Mouse (Mus musculus): ENCODE measurements around the gene Stx1b. TPM values are rescaled to one million over a fixed set of nuclear protein-coding genes. Genes with fewer than 3 reads are reported as not detected.

Gene Stx1b
- polyA plus RNA-seq, 2 experiments, result 0.05 to 1.1 TPM

DNA sequence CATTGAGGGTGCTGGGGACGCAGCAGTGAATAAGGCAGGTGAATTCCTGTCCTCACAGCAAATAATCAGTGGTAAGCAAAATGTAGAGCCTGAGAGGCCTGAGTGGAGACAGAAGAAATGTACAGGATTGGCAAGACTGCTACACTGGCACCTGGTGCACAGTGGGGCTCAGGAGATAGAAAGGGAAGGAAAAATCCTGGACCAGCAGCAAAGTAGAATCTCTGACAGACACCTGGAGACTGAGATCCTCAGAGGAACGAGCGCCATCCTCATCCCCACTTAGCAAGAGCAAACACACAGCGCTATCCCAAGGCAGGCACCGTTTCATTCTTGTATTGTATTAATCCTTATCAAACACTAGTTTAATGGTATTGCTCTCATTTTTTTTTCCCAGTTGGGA is 13.1 kb upstream of the Stx1b start:
- no peak overlapping the region for H3K9ac ChIP-seq (replicated peaks)
- no peak for TF ChIP-seq EP300 (IDR thresholded peaks at IDR 0.05; ENCODE audit: low read depth)
- no peak for TF ChIP-seq CTCF (IDR thresholded peaks at IDR 0.05; ENCODE audit: low read depth)
- 86% methylated on average over 5 of the region's 5 CpGs for WGBS (ENCODE audit: insufficient replicate concordance)
- H3K4me3 ChIP-seq (ENCODE audit: insufficient read depth in 1 of 2, low read depth in 2 of 2, low read length in 2 of 2), result no peak overlapping the region
- no peaks in the 10 kb centered on the region for H3K36me3 ChIP-seq (replicated peaks; ENCODE audit: control insufficient read depth, insufficient read depth, low read depth)
- no peak for DNase-seq (ENCODE audit: low read depth in 3 of 3, low spot score in 3 of 3)
- H3K4me2 ChIP-seq (ENCODE audit: low read depth), result no peak overlapping the region
- no peak overlapping the region for H3K27ac ChIP-seq
- H3K9me3 ChIP-seq (ENCODE audit: control insufficient read depth, low read length), result no peaks in the 10 kb centered on the region
- no peaks in the 10 kb centered on the region for H3K27me3 ChIP-seq (ENCODE audit: control insufficient read depth, insufficient read depth, low read length)
- H3K4me1 ChIP-seq (replicated peaks; ENCODE audit: control insufficient read depth in 2 of 2, insufficient read depth in 2 of 2, low read length in 1 of 2), result peaks cover 7 to 8% of the 10 kb centered on the region in 2 experiments
- no peak for ATAC-seq (ENCODE audit: insufficient read depth)

DNA sequence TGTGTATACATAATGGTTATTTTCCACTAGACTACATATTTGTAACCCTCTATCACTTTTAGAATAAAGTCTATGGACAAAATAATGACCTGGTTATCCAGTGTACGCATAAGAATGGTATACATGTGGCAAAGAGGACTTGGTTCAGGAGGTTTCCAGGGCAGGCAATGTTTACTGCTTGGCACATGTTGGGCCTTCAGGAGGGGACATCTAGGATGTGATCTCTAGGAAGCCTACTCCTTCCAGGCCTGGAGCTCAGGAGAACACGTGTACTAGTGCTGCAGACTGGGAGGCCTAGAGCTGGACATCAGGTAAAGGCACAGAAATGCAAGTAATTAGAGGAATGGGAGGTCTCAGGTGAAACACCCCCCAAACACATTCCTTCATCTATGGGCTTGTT is 11.2 kb upstream of the Stx1b start:
- no peak for TF ChIP-seq CTCF (IDR thresholded peaks at IDR 0.05; ENCODE audit: low read depth)
- TF ChIP-seq EP300 (IDR thresholded peaks at IDR 0.05; ENCODE audit: low read depth), result no peak
- no peak overlapping the region for H3K4me3 ChIP-seq (ENCODE audit: insufficient read depth in 1 of 2, low read depth in 2 of 2, low read length in 2 of 2)
- peaks cover under 1% of the 10 kb centered on the region in 2 experiments; a peak in 3 of 4 replicates for H3K4me1 ChIP-seq (replicated peaks; ENCODE audit: control insufficient read depth in 2 of 2, insufficient read depth in 2 of 2, low read length in 1 of 2)
- no peaks in the 10 kb centered on the region for H3K9me3 ChIP-seq (ENCODE audit: control insufficient read depth, low read length)
- no peak for ATAC-seq (ENCODE audit: insufficient read depth)
- no peaks in the 10 kb centered on the region for H3K36me3 ChIP-seq (replicated peaks; ENCODE audit: control insufficient read depth, insufficient read depth, low read depth)
- 70% methylated on average over 2 of the region's 2 CpGs for WGBS (ENCODE audit: insufficient replicate concordance)
- DNase-seq (ENCODE audit: low read depth in 3 of 3, low spot score in 3 of 3), result no peak
- no peak overlapping the region for H3K27ac ChIP-seq
- H3K27me3 ChIP-seq (ENCODE audit: control insufficient read depth, insufficient read depth, low read length), result no peaks in the 10 kb centered on the region
- H3K9ac ChIP-seq (replicated peaks), result no peak overlapping the region
- no peak overlapping the region for H3K4me2 ChIP-seq (ENCODE audit: low read depth)

GRCm38 (mm10) chr7:127823236-127824171 is 845 bp downstream of the Stx1b start:
- no peak for ATAC-seq (ENCODE audit: insufficient read depth)
- H3K4me1 ChIP-seq (replicated peaks; ENCODE audit: control insufficient read depth in 2 of 2, insufficient read depth in 2 of 2, low read length in 1 of 2), result no peaks in the 10 kb centered on the region
- no peaks in the 10 kb centered on the region for H3K36me3 ChIP-seq (replicated peaks; ENCODE audit: control insufficient read depth, insufficient read depth, low read depth)
- no peak overlapping the region for H3K27ac ChIP-seq
- H3K27me3 ChIP-seq (ENCODE audit: control insufficient read depth, insufficient read depth, low read length), result no peaks in the 10 kb centered on the region; the same call in 1 of the 2 replicates
- no peak for DNase-seq (ENCODE audit: low read depth in 3 of 3, low spot score in 3 of 3)
- TF ChIP-seq CTCF (IDR thresholded peaks at IDR 0.05; ENCODE audit: low read depth) (no peak), EP300 (IDR thresholded peaks at IDR 0.05; ENCODE audit: low read depth) (no peak)
- H3K4me3 ChIP-seq (ENCODE audit: insufficient read depth in 1 of 2, low read depth in 2 of 2, low read length in 2 of 2), result no peak overlapping the region; a peak in 1 of 4 replicates
- 68% methylated on average over 11 of the region's 11 CpGs for WGBS (ENCODE audit: insufficient replicate concordance)
- no peak overlapping the region for H3K9ac ChIP-seq (replicated peaks)
- no peak overlapping the region for H3K4me2 ChIP-seq (ENCODE audit: low read depth)
- no peaks in the 10 kb centered on the region for H3K9me3 ChIP-seq (ENCODE audit: control insufficient read depth, low read length)

- Histone ChIP-seq H3K4me3 (ENCODE audit: insufficient read depth in 1 of 2, low read depth in 2 of 2, low read length in 2 of 2) (no peak overlapping the region), H3K9ac (replicated peaks) (no peak overlapping the region), H3K27me3 (ENCODE audit: control insufficient read depth, insufficient read depth, low read length) (no peaks in the 10 kb centered on the region; the same call in 1 of the 2 replicates), H3K4me1 (replicated peaks; ENCODE audit: control insufficient read depth in 2 of 2, insufficient read depth in 2 of 2, low read length in 1 of 2) (no peaks in the 10 kb centered on the region), H3K27ac (no peak overlapping the region), H3K9me3 (ENCODE audit: control insufficient read depth, low read length) (no peaks in the 10 kb centered on the region), H3K4me2 (ENCODE audit: low read depth) (no peak overlapping the region), H3K36me3 (replicated peaks; ENCODE audit: control insufficient read depth, insufficient read depth, low read depth) (no peaks in the 10 kb centered on the region)
- no peak for ATAC-seq (ENCODE audit: insufficient read depth)
- TF ChIP-seq CTCF (IDR thresholded peaks at IDR 0.05; ENCODE audit: low read depth) (no peak), EP300 (IDR thresholded peaks at IDR 0.05; ENCODE audit: low read depth) (no peak)
- 73% methylated on average over 3 of the region's 3 CpGs for WGBS (ENCODE audit: insufficient replicate concordance)
- no peak for DNase-seq (ENCODE audit: low read depth in 3 of 3, low spot score in 3 of 3)
Observed at GRCm38 (mm10) chr7:127822494-127822893, 1.9 kb downstream of the Stx1b start.

- Histone ChIP-seq H3K36me3 (replicated peaks; ENCODE audit: control insufficient read depth, insufficient read depth, low read depth) (no peaks in the 10 kb centered on the region), H3K9me3 (ENCODE audit: control insufficient read depth, low read length) (no peaks in the 10 kb centered on the region), H3K4me2 (ENCODE audit: low read depth) (no peak overlapping the region), H3K27ac (no peak overlapping the region), H3K4me3 (ENCODE audit: insufficient read depth in 1 of 2, low read depth in 2 of 2, low read length in 2 of 2) (no peak overlapping the region), H3K4me1 (replicated peaks; ENCODE audit: control insufficient read depth in 2 of 2, insufficient read depth in 2 of 2, low read length in 1 of 2) (0 out of 4 replicates have a peak, but pooled peaks cover 0 to 2% of the 10 kb centered on the region in 2 experiments), H3K27me3 (ENCODE audit: control insufficient read depth, insufficient read depth, low read length) (no peaks in the 10 kb centered on the region; the same call in 1 of the 2 replicates), H3K9ac (replicated peaks) (no peak overlapping the region)
- no peak for TF ChIP-seq EP300 (IDR thresholded peaks at IDR 0.05; ENCODE audit: low read depth)
- no peak for TF ChIP-seq CTCF (IDR thresholded peaks at IDR 0.05; ENCODE audit: low read depth)
- WGBS (ENCODE audit: insufficient replicate concordance), result 34% methylated on average over 13 of the region's 13 CpGs
- DNase-seq (ENCODE audit: low read depth in 3 of 3, low spot score in 3 of 3) (no peak), ATAC-seq (ENCODE audit: insufficient read depth) (no peak)
Observed at GRCm38 (mm10) chr7:127820836-127821509, 3.4 kb downstream of the Stx1b start.

All from liver, embryonic 14.5 days (tissue).